Mouse (Mus musculus) CH12.LX (cell line): Measurements from ENCODE around the gene Lcn5. TPM values are rescaled to one million over a fixed set of nuclear protein-coding genes. Genes with fewer than 3 reads are reported as not detected.
A peak's percentile ranks its signal among the peaks of the same experiment; 100 is the strongest.

ENCODE experiments used
- DNase-seq: peaks from one replicate; pipeline ENCODE4 v3.0.0-alpha.2; 2013; ENCODE audit errors: extremely low read depth
- H3K27ac ChIP-seq: 2 replicates; pipeline ENCODE4 v1.5.1; 2012; ENCODE audit warnings: low read depth, mild to moderate bottlenecking, control low read depth, moderate library complexity; ENCODE audit not compliant: insufficient read depth
- H3K27me3 ChIP-seq: replicated peaks from 2 replicates; pipeline ENCODE3; 2012; ENCODE audit warnings: inconsistent platforms
- H3K36me3 ChIP-seq, 2 experiments: replicated peaks in 1 of 2; 2 replicates each; pipeline versions ENCODE3 to v1.6.1; 2012; ENCODE audit warnings: inconsistent platforms in 1 of 2, low read length in 1 of 2, mild to moderate bottlenecking in 1 of 2, mixed read lengths in 1 of 2, moderate library complexity in 1 of 2; ENCODE audit not compliant: control insufficient read depth in 1 of 2, insufficient read depth in 1 of 2
- H3K4me1 ChIP-seq, 2 experiments: 2 replicates each; pipeline ENCODE4 v1.6.1; 2012; ENCODE audit warnings: inconsistent platforms in 1 of 2, moderate library complexity in 1 of 2; ENCODE audit not compliant: insufficient read depth in 2 of 2, control insufficient read depth in 1 of 2
- H3K4me2 ChIP-seq: 2 replicates; pipeline ENCODE4 v1.6.1; 2012; ENCODE audit warnings: low read depth, mild to moderate bottlenecking, control low read depth; ENCODE audit not compliant: poor library complexity, insufficient read depth, severe bottlenecking
- H3K4me3 ChIP-seq, 3 experiments: fragments of 150-350 bp in 1 of 3; sonication (generic) in 1 of 3; replicated peaks in 1 of 3; 2 replicates each; pipeline versions ENCODE3 to v1.5.1; 2011 to 2012; ENCODE audit warnings: low read depth in 2 of 3, low read length in 2 of 3, mild to moderate bottlenecking in 2 of 3, moderate library complexity in 2 of 3, control low read depth in 1 of 3, improper control_type of control experiment in 1 of 3, inconsistent platforms in 1 of 3, mixed read lengths in 1 of 3; ENCODE audit not compliant: poor library complexity in 1 of 3
- H3K79me2 ChIP-seq: replicated peaks from 2 replicates; pipeline ENCODE4 v1.6.1; 2012; ENCODE audit warnings: mild to moderate bottlenecking, moderate library complexity; ENCODE audit not compliant: control insufficient read depth, poor library complexity, insufficient read depth, severe bottlenecking; ENCODE audit errors: extremely low read depth
- H3K9ac ChIP-seq: 2 replicates; pipeline ENCODE4 v1.6.1; 2012; ENCODE audit warnings: low read depth, mild to moderate bottlenecking, control low read depth, moderate library complexity; ENCODE audit not compliant: insufficient read depth
- H3K9me3 ChIP-seq: replicated peaks from 2 replicates; pipeline ENCODE3; 2012; ENCODE audit warnings: low read length, inconsistent platforms, mixed read lengths
- BHLHE40 ChIP-seq: IDR thresholded peaks from 2 replicates; pipeline ENCODE4 v1.6.1; 2011; ENCODE audit warnings: mild to moderate bottlenecking, low read depth, low read length, improper control_type of control experiment
- CHD1 ChIP-seq: IDR thresholded peaks from 2 replicates; pipeline ENCODE4 v1.6.1; 2012; ENCODE audit warnings: low read depth, low read length, improper control_type of control experiment, inconsistent platforms
- CHD2 ChIP-seq: IDR thresholded peaks from 2 replicates; pipeline ENCODE4 v1.6.1; 2011; ENCODE audit warnings: low read length, improper control_type of control experiment
- CTCF ChIP-seq, 2 experiments: IDR thresholded peaks in 1 of 2; conservative IDR thresholded peaks in 1 of 2; 2 replicates each; pipeline ENCODE4 v1.5.1; 2011 to 2012; ENCODE audit warnings: low read depth in 2 of 2, low read length in 2 of 2, improper control_type of control experiment in 1 of 2, inconsistent platforms in 1 of 2, mild to moderate bottlenecking in 1 of 2, moderate library complexity in 1 of 2
- E2F4 ChIP-seq: IDR thresholded peaks from 2 replicates; pipeline ENCODE4 v1.6.1; 2011; ENCODE audit warnings: low read depth, low read length, improper control_type of control experiment; ENCODE audit not compliant: insufficient replicate concordance
- ELF1 ChIP-seq: IDR thresholded peaks from 2 replicates; pipeline ENCODE4 v1.6.1; 2014; ENCODE audit warnings: low read depth, mild to moderate bottlenecking, inconsistent platforms, low read length, improper control_type of control experiment
- EP300 ChIP-seq: IDR thresholded peaks from 2 replicates; pipeline ENCODE4 v1.6.1; 2011; ENCODE audit warnings: low read length, improper control_type of control experiment
- GABPA ChIP-seq: IDR thresholded peaks from 2 replicates; pipeline ENCODE4 v1.6.1; 2012; ENCODE audit warnings: low read depth, low read length, improper control_type of control experiment, inconsistent platforms; ENCODE audit not compliant: insufficient replicate concordance
- HCFC1 ChIP-seq: IDR thresholded peaks from 2 replicates; pipeline ENCODE4 v1.6.1; 2012; ENCODE audit warnings: low read depth, mild to moderate bottlenecking, inconsistent platforms, low read length, improper control_type of control experiment
- IRF4 ChIP-seq: IDR thresholded peaks from 2 replicates; pipeline ENCODE4 v1.6.1; 2014; ENCODE audit warnings: low read depth, mild to moderate bottlenecking, inconsistent platforms, low read length, improper control_type of control experiment
- JUN ChIP-seq: IDR thresholded peaks from 2 replicates; pipeline ENCODE4 v1.6.1; 2011; ENCODE audit warnings: low read depth, mild to moderate bottlenecking, low read length, improper control_type of control experiment, moderate library complexity; ENCODE audit not compliant: insufficient read depth
- MAFK ChIP-seq: IDR thresholded peaks from 2 replicates; pipeline ENCODE4 v1.6.1; 2011; ENCODE audit warnings: low read length, improper control_type of control experiment; ENCODE audit not compliant: insufficient replicate concordance
- MAX ChIP-seq: IDR thresholded peaks from 2 replicates; pipeline ENCODE4 v1.6.1; 2011; ENCODE audit warnings: low read length, improper control_type of control experiment
- MEF2A ChIP-seq: IDR thresholded peaks from 2 replicates; pipeline ENCODE4 v1.6.1; 2014; ENCODE audit warnings: low read depth, mild to moderate bottlenecking, inconsistent platforms, low read length, improper control_type of control experiment, borderline replicate concordance
- MYC ChIP-seq: IDR thresholded peaks from 2 replicates; pipeline ENCODE4 v1.6.1; 2011; ENCODE audit warnings: low read depth, mild to moderate bottlenecking, improper control_type of control experiment, low read length
- NELFE ChIP-seq: IDR thresholded peaks from 2 replicates; pipeline ENCODE4 v1.6.1; 2011; ENCODE audit warnings: low read depth, low read length, improper control_type of control experiment
- NRF1 ChIP-seq: IDR thresholded peaks from 2 replicates; pipeline ENCODE4 v1.6.1; 2014; ENCODE audit warnings: low read depth, mild to moderate bottlenecking, inconsistent platforms, low read length, improper control_type of control experiment, moderate library complexity
- POLR2A ChIP-seq: IDR thresholded peaks from 2 replicates; pipeline ENCODE4 v1.6.1; 2011; ENCODE audit warnings: low read depth, mild to moderate bottlenecking, improper control_type of control experiment, low read length
- POLR2AphosphoS2 ChIP-seq: IDR thresholded peaks from 2 replicates; pipeline ENCODE4 v1.6.1; 2011; ENCODE audit warnings: low read depth, low read length, improper control_type of control experiment
- RAD21 ChIP-seq: IDR thresholded peaks from 2 replicates; pipeline ENCODE4 v1.6.1; 2011; ENCODE audit warnings: low read depth, mild to moderate bottlenecking, low read length, improper control_type of control experiment, moderate library complexity
- RCOR1 ChIP-seq: conservative IDR thresholded peaks from 2 replicates; pipeline ENCODE4 v1.6.1; 2012; ENCODE audit warnings: low read depth, mild to moderate bottlenecking, inconsistent platforms, low read length, improper control_type of control experiment
- SIN3A ChIP-seq: IDR thresholded peaks from 2 replicates; pipeline ENCODE4 v1.6.1; 2012; ENCODE audit warnings: low read length, improper control_type of control experiment, inconsistent platforms
- SMC3 ChIP-seq: IDR thresholded peaks from 2 replicates; pipeline ENCODE4 v1.6.1; 2011; ENCODE audit warnings: low read depth, low read length, improper control_type of control experiment
- TBP ChIP-seq: conservative IDR thresholded peaks from 2 replicates; pipeline ENCODE4 v1.6.1; 2011; ENCODE audit warnings: low read depth, low read length, improper control_type of control experiment
- TCF12 ChIP-seq: IDR thresholded peaks from 2 replicates; pipeline ENCODE4 v1.6.1; 2014; ENCODE audit warnings: low read depth, mild to moderate bottlenecking, inconsistent platforms, low read length, improper control_type of control experiment
- USF1 ChIP-seq: IDR thresholded peaks from 2 replicates; pipeline ENCODE4 v1.6.1; 2014; ENCODE audit warnings: low read depth, mild to moderate bottlenecking, inconsistent platforms, low read length, improper control_type of control experiment
- USF2 ChIP-seq: conservative IDR thresholded peaks from 2 replicates; pipeline ENCODE4 v1.6.1; 2011; ENCODE audit warnings: low read depth, low read length, improper control_type of control experiment
- ZC3H11A ChIP-seq: IDR thresholded peaks from 2 replicates; pipeline ENCODE4 v1.6.1; 2012; ENCODE audit warnings: low read depth, mild to moderate bottlenecking, inconsistent platforms, low read length, improper control_type of control experiment
- ZKSCAN1 ChIP-seq: IDR thresholded peaks from 2 replicates; pipeline ENCODE4 v1.6.1; 2012; ENCODE audit warnings: low read depth, inconsistent platforms, low read length, improper control_type of control experiment, borderline replicate concordance
- ZNF384 ChIP-seq: IDR thresholded peaks from 2 replicates; pipeline ENCODE4 v1.6.1; 2012; ENCODE audit warnings: low read depth, low read length, improper control_type of control experiment, inconsistent platforms
- dilution Hi-C: fragments of 300-500 bp; cut with MboI; formaldehyde crosslinking; loops from 2 replicates; pipeline ENCODE4 v1.14.3; 2020; ENCODE audit warnings: low sequenced_read_pairs; ENCODE audit not compliant: extremely low pct_unique_long_range_greater_than_20kb, extremely low pct_ligation_motif_present
- in situ Hi-C: fragments of 300-500 bp; cut with MboI; formaldehyde crosslinking; loops from 3 replicates; pipeline ENCODE4 v1.14.3; 2019; ENCODE audit warnings: low sequenced_read_pairs, low pct_ligation_motif_present, low pct_unique_long_range_greater_than_20kb, mixed read lengths
- polyA plus RNA-seq: library from polyadenylated mRNA; unstranded; fragments of >175 nt; gene quantifications from 2 replicates; pipeline ENCODE4 v1.2.1, GENCODE M21; 2012; ENCODE audit warnings: low read depth; ENCODE audit not compliant: insufficient read length
- total RNA-seq, 2 experiments: library from RNA; depleted of rRNA; stranded (reverse); fragments of 300-350 nt in 1 of 2; fragments of >200 nt in 1 of 2; gene quantifications; 2 replicates each; pipeline ENCODE4 v1.2.3; 2012 to 2014

Gene Lcn5
- total and polyA plus RNA-seq, 3 experiments = not detected

- TF ChIP-seq MAX (0 out of 2 replicates have a peak, but pooled peaks have one; percentile 16), CHD1 (no peak; the same call in 1 of the 2 replicates), HCFC1 (peak; percentile 73), E2F4 (no peak), RCOR1 (no peak), ZC3H11A (no peak), USF1 (no peak), EP300 (no peak), USF2 (no peak), SIN3A (no peak; the same call in 1 of the 2 replicates), TCF12 (peak; percentile 19; the same call in 1 of the 2 replicates), MYC (no peak), MEF2A (no peak), ELF1 (peak; percentile 61)
Measured at GRCm38 (mm10) chr2:25706643-25707481, 49.1 kb downstream of the Lcn5 start, which contains the start of gene Bmyc (continued).

- Histone ChIP-seq H3K9ac (no peak overlapping the region), H3K27ac (no peak overlapping the region), H3K36me3 (peaks cover 0 to 9% of the 10 kb centered on the region in 2 experiments), H3K9me3 (no peaks in the 10 kb centered on the region), H3K4me3 (peak overlapping the region in 2 of 3 experiments; percentile 27 to 59), H3K27me3 (peaks cover 11% of the 10 kb centered on the region), H3K4me2 (no peak overlapping the region), H3K4me1 (peaks cover 0 to 12% of the 10 kb centered on the region in 2 experiments; a peak in 2 of 4 replicates), H3K79me2 (no peaks in the 10 kb centered on the region)
- dilution Hi-C loops = no loop called here
- in situ Hi-C loops = no loop called here
- TF ChIP-seq HCFC1 = no peak
- TF ChIP-seq NRF1 = no peak
- no peak for TF ChIP-seq USF1
- no peak for TF ChIP-seq MAX
- TF ChIP-seq SIN3A = no peak
- no peak for TF ChIP-seq BHLHE40
- TF ChIP-seq CTCF (conservative IDR thresholded peaks at IDR 0.05 in 1 of 2, IDR thresholded peaks at IDR 0.05 in 1 of 2; ENCODE audit: low read depth in 2 of 2, low read length in 2 of 2) = peak; percentile 31 to 65; a peak in 3 of 4 replicates
- no peak for TF ChIP-seq MYC
- TF ChIP-seq MEF2A = no peak
- no peak for TF ChIP-seq ZNF384
- TF ChIP-seq CHD1 = no peak
- peak; percentile 75 for TF ChIP-seq CHD2
- TF ChIP-seq IRF4 = no peak
- TF ChIP-seq RAD21 = peak; percentile 22
- TF ChIP-seq NELFE = no peak
- peak; percentile 41 for TF ChIP-seq SMC3
- no peak for TF ChIP-seq RCOR1
- no peak for TF ChIP-seq ZC3H11A
- no peak for TF ChIP-seq POLR2A
- TF ChIP-seq ELF1 = no peak
- no peak for TF ChIP-seq POLR2AphosphoS2
- TF ChIP-seq TBP = no peak
- no peak for TF ChIP-seq EP300
- TF ChIP-seq ZKSCAN1 = no peak
- no peak for TF ChIP-seq MAFK
- TF ChIP-seq GABPA = no peak
- TF ChIP-seq JUN = no peak
- TF ChIP-seq E2F4 = no peak
- TF ChIP-seq TCF12 = no peak
- peak; percentile 71 for DNase-seq
Measured at GRCm38 (mm10) chr2:25708121-25708520, 50.4 kb downstream of the Lcn5 start.
